Mouse (Mus musculus) cerebellum, postnatal 14 days (tissue): ENCODE data around the gene Braf.

Experiments
- DNase-seq, 2 experiments: peaks; one replicate each; pipeline ENCODE4 v3.0.0; 2021; ENCODE audit warnings: mixed read lengths in 2 of 2

Gene Braf

GRCm38 (mm10) chr6:39554888-39555647 lies 170.2 kb downstream of the Braf start:
- no peak for DNase-seq
